Mouse (Mus musculus) kidney, adult 11 months (tissue): ENCODE measurements around the gene Hecw1.

Experiments used
- DNase-seq: peaks from one replicate; pipeline ENCODE4 v3.0.0; 2022

Gene Hecw1

DNA sequence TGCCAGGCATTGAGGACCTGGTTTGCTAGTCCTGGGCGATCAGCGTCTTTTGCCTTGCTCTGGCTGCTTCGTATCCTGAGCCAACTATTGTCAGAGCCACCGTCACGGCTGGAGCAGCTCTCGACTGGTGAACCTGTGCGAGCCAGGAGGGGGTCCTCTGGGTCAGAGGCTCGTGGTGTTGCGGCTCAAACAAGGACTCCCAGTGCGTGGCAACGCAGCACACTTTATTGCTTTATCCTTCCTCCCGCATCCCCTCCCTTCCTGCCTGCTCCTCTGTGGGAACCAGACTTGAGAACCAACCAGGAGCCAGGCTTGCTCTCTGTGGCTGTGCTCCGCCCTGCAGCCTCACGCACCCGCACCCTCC is at the start of gene Hecw1:
Hecw1 (minus strand) TSS at position 323 of the 364 bp plus-strand sequence.
- DNase-seq = no peak

DNA sequence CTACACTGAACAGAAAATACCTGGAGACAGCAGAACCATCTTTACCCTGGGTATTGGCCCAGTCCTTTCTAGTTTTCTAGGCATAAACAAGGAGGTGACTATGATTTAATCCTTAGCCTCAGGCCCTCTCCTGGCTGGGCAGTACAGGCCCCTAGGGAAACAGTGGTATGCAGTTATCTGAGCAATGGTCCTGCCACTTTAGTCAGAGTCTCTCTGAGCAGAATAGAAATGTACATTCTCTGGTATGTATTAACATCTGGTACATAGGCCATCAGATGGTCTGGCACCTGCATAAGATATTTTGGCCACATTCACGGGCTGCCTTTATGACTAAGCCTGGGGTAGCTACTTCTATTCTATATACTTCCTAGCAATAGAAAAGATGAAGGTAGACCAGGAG is 38.3 kb upstream of the Hecw1 start:
- no peak for DNase-seq

DNA sequence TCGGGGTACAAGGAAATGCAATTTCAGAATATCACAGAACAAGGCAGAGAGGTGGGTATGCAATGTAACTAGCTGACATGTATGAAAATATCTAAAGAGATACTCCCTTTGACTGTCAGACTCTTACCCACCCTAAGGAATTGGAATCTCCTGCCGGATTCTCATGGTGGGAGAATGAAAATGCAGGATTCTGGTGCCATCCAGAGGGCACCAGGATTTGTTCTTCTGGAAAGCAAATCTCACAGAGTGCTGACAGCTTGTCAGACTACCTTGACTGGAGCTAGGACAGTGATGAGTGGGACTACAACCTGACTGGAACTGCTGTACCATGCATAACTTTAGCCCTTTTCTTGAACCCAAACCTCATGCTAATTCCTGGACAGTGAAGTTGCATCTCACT is 29.6 kb upstream of the Hecw1 start:
- no peak for DNase-seq

DNA sequence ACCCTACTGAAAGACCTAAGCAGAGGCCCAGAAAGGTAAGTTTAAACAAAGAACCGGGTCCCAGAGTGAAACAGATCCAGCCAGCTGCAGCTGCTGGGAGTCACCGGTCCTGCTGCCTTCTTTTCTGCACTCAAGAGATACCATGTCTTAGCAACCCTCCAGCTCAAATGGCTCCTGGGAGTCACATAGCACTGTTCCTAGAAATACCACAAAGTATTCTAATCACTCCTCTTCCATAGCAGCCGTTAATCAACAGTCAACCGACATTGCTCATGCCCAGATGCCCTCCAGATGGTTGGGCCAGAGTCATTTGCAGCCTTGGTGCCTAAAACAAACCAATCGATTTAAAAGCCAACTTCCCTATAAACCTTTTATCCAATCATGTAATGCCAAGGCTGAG is 19.8 kb upstream of the Hecw1 start:
- DNase-seq = no peak

DNA sequence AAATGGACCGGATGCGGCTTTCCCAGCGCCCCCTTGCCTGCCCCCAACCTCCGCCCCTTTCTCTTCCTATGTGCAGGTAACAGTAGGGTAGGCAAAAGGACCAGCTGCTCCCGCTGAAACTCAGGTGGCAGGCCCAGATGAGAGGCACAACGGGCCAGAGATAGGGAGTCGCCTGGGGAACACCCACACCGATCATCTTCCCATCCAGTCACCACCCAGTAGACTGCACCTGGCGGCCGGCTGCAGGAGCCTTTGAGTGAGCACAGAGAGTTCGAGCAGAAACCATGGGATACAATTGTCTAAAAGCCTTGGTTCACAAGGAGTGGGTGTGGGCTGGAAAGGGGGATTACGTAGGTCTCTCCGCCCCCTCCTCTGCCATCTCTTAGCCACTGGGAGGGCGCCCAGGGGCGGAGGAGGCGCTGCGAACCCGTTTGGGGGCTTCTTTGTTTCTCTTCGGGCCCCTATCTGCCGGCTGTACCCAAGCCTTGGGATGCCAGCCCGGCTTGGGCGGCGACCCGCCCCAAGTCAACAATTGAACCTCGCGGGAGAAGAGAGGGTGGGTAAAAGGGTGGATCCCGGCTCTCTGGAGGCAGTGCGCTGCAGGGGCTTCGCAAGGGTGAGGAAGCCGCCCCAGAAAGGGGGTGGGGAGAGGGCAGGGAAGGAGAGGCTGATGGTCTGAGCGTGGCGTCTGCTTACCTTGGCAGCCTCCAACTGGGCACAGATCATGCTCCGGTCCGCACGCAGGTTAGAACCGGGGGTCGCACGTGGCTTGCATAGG is 711 bp downstream of the Hecw1 start:
- DNase-seq = no peak

DNA sequence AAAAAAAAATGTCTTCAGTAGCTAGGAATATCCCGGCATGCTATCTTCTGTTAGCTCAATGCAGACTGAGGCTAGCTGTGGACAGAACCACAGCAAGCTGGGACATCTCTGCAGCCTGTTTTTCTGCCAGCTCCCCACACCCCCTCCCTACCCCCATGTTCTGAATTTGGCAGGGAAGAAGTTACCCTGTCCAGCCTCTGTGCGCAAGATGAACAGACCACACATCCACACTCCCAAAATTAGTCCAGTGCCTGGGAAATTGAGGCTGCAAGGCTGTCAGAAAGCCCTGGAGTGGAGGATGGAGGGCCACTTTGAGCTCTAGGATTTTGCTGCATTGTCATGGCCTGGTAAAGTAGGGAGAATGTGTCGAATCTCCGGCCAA is 1.3 kb downstream of the Hecw1 start:
- DNase-seq = no peak

DNA sequence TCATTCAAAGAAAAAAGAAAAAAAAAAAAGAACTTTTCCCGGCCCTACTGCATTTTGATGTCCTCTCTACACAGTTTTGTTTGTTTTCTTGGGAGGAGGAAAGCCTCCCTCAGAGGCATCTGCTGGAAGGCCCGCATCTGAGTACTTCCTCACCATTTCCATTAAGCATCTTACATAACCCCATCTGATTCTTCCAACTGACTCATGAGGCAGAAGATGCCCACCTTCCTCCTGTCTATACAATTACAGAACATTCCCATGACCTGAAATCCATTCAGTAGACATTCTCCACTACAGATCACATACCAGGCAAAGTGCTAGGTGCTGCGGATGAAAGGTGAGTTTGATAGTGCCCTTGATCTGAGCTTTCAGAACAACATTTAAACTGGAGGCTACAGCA is 3.4 kb downstream of the Hecw1 start:
- DNase-seq = no peak

DNA sequence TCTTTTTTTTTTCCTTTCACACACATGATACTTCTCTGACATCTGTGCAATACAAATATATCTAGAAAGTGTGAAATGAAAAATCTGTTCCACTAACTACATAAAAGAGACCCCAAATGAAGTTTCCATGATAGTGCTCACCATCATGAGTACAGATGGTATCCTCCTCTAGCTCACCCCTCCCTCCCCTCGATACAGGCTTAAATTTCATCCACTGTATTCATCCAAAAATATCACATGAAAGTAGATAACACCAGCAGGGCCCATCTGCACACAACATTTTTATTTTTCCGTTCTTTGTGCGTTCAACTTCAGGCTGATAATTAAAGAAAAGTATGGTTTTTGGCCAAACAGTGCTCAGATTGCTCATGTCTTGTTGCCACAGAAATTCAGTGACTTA is 5.5 kb downstream of the Hecw1 start:
- no peak for DNase-seq

DNA sequence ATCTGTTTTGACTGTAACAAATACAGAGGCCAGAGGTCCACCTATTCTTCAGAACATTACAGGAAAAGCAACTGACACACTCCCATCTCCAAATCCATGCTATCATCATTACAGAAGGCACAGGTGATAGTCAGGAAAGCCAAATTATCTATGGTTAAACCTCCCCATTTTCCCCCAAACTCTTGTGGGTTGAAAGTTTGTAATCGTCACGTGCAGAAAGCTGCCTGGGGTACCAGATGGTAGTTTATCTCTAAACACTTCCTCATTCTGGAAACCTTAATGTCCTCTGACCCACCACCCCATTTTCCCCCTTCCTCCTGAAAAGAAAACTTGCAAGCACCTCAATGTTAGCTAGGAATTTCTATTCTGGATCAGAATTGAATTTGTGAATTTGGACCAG is 7.9 kb downstream of the Hecw1 start:
- DNase-seq = no peak

DNA sequence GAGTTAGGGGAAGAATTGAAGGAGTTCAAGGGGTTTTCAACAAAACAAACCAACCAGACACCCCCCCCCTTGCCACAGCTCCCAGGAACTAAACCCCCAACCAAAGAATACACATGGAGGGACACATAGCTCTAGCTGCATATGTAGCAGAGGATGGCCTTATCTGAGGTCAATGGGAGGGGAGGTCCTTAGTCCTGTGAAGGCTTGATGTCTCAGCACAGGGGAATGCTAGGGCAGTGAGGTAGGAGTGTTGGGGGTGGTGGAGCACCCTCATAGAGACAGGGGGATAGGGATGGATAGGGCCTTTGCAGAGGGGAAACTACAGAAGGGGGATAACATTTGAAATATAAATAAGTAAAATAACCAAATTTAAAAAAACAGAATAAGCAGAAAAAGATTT is 9.1 kb downstream of the Hecw1 start:
- DNase-seq = no peak

DNA sequence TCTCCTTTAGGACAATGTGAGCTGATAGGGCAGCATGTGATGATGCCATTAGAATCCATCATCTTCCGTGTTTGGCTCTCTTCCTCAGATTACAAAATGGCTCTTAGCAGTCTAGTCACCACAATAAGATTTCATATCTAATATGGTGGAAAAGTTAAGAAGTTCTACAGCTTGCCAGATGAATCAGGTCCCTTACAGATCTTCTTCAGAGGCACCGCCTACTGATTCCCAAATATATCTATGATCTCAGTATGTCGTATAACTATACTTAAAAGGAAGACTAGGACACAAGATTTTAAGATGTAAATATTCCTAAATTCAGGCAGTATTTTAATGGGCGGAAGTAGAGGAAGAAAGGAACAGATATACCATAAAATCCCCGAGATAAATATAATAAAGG is 16.3 kb downstream of the Hecw1 start:
- no peak for DNase-seq

DNA sequence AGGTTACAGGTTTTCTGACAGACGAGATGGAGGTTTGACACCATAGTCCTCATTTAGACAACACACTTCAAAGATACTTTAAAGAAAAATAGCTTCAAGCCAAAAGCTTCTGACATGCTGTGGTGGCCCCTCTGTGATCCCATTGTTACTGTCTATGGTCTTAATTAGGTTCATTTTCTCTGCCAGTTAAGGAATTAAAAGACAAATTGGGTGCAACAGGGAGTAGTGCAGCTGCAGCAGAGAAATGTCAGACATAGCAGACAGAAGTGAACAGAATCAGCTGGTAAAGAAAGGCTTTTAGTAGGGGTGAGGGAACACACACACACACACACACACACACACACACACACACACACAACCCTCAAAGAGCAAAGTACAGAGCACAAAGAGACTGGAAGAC is 22.8 kb downstream of the Hecw1 start:
- DNase-seq = no peak

DNA sequence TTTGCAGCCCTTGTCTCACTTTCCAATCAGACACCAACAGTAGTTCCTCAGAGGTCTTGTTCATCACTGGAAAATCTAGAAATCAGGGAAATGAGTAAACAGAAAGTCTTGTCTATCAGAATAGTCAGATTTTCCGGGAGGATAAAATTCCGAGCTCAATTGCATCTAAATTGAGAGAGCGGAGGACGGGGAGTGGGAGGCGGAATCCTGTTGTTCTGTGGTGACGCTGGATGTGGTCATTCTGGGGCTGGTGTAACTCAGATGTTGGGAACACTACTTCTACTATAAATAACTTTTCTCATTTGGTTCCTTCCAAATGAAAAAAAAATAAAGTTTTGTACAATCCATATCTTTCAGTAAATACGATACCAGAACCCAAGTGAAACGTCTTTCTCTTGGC is 24.2 kb downstream of the Hecw1 start:
- no peak for DNase-seq

DNA sequence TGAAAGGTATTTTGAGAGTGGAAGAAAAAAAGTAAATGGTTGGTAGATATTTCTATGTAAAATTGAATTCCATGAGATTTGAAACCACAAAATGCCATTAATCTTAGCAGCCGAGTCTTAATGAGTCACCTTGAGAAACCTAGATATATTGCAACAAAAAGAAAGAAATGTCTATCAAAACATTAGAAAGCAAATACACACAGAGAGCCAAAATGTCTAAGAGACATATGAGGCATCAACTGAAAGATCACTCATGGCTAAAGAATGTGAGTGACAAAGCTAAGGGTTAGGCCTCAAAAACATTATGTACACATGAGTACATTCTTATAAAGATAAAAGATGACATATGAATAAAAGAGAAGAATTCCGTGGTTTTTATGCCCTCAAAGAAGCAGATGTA is 26.1 kb downstream of the Hecw1 start:
- no peak for DNase-seq

DNA sequence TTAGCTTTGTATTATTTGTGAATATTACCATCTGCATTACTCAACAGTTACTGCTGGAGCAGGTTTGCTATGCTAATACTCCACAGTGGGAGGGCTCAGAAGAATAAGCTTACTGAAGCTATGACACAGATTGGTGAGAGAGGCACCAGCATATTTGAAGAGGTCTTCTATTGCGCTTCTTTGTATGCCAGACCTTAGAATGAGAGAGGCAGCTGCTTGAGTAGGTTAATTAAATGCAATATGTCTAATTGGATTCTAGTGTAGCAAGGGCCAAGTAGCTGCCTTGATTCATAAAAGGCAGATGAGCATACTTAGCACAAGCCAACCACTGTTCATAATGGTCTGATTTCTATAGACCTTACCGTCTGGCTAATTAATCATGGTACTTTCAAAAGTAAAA is 35.2 kb downstream of the Hecw1 start:
- DNase-seq = no peak

DNA sequence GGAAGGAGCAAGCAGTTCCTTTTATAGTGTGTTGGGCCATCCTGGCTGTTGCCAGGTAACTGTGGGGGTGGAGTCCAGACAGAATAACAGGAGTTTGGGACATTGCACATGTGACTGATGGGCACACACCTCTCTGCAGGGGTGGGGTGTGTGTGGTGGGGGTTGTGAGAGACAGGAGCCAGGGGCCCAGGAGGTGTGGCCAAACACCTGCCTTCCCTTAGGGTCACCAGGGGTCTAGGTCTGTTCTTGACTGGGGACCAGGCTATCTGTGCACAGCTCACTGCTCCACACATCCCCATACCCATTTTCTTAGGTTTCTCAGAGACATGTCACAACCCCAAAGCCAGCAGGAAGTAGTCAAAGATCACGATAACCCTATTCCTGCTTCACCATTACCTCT is 51.9 kb downstream of the Hecw1 start:
- DNase-seq = no peak

DNA sequence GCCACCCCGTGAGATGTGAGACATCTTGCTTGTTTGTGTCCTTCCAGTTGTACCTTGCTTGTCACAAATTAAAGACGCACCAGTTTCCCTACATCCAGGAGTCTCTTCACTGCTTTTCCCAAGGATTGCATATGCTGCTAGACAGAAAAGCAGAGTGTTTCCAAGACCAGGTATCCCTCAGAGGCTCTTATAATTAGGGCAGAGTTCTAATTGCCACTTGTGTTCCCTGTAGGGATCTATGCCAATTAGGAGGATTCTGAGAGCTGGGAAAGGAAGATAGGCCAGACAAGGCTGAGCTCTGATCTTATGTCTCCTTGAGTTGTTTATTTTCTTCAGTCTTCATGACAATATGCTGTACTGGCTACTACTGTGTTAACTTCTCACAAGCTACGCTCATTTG is 55.5 kb downstream of the Hecw1 start:
- DNase-seq = no peak

DNA sequence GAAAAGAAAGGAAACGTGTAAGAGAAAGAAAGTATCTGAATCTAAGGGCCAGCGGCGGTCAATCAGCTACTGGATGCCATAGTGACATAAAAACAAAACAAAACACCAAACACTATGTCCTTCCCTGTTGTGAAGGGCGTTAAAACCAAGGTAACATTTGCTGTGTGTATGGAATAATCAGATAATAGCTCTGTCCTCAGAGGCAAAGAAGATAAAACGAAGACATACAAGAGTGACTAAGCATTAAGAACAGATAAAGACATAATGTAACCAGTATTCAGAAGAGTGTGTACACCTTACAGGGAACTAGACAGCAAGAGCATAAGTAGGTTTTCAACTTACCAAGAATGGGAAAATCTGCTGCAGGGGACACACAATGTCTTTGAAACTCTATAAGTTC is 62.0 kb downstream of the Hecw1 start:
- no peak for DNase-seq

DNA sequence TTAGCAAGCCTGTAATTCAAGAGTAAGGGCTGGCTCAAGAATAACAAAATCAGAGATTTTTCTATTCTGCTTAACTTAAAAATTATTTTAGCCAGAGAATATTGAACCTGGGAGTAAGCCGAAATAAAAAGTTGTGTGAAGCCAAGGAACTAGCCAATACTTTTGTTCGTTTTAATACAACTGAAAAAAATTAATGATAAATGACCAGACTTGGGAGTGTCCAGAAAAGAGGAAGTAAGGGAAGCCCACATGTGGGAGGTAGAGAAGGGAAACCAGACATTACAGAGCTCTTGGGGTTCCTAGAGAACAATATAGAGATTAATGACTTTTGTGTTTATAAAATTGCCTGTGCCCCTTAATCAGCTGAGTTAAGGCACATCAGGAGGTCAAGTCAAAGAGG is 66.0 kb downstream of the Hecw1 start:
- DNase-seq = no peak

DNA sequence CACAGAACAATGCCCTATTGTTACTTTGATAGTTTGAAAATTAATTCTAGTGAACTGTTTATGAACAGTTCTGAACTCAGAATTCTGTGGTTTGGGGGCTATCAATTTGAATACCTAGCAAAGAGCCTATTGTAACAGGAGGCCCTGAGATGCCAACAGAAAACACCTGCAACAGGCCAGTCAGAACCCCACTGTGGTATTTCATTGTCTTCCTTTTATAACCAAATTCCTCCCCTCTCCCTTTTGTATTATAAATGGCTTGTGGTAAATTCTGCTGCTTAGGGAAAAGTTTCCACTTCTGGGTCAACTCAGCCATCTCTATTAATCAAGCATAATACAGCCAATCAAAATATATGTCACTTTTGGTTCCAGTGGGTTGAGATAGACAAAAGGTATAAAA is 83.5 kb downstream of the Hecw1 start:
- no peak for DNase-seq

DNA sequence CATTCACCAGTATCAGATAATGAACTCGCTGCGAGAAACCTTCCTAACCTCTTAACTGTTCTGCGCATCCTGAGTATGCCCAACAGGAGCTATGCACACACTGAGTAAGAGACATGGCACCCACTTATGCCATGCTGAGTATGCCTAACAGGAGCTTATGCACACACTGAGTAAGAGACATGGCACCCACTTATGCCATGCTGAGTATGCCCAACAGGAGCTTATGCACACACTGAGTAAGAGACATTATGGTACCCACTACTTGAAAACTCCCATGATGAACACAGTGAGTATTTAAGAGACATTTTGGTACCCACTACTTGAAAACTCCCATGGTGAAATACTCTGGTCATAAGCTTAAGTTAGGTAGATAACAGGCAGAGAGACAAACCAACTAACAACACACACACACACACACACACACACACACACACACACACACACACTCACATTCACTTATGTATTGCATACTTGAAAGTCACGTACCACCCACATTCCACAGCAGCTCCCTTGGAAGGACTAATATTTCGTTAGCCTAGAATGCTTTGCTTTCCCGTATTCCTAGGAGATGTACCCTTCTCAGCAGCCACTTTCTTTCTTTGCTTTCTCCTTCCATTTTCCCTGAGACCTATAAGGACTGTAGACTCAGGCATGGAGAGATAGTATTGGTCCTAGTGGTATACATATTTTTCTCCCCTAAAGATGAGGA is 94.0 kb downstream of the Hecw1 start:
- DNase-seq = no peak

DNA sequence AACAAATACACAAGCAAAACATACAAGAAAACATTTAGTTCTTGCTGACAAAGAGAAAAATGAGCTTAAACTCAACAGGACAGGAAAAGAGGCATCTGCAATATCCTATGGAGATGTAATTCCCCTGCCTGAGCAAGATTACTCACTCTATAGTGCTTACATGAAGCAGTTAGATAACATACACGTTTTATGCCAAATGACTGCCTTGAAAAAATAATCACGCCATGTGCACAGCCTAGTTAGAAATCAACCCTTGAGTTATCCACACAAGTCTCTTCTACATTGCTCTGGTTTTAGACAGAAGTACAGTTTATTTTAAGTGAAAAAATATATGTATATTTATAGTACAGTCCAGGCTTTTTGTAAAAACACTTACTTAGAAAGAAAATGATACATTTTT is 98.2 kb downstream of the Hecw1 start:
- DNase-seq = no peak

DNA sequence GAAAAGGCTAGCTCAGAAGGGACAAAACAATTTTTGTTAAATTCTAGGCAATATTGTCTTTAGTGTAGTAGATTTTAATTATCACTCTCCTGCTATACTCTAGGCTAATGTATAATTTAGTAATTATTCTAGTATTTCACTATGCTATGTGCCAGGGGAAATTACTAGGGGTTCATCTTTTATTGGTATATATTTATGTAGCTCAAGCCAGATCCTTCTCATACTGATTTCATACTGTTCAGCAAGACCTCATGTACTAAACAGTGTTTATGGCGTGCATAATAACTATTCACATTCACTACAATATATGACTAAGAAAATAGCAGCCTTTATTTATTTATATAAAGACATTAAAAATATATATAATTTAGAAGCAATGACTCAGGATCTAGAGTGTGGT is 109.6 kb downstream of the Hecw1 start:
- no peak for DNase-seq

DNA sequence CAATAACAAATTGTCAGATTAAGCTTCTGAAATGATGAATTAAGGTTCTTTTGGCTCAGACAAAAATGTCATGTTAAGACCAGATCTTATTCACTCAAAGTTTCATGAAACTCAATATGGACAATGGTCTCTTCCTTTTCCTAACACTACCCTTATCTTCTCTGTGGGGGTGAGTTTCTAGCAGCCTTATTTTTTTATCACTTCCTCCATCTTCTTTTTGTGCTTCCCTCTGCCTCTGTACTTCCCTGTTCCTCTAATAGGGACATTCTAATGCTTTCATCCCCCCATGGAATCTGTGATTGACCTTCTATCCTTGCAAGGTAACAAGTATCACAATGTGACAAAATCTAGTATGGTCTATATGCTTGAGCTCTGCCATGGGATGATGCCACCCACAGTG is 148.6 kb downstream of the Hecw1 start:
- no peak for DNase-seq

DNA sequence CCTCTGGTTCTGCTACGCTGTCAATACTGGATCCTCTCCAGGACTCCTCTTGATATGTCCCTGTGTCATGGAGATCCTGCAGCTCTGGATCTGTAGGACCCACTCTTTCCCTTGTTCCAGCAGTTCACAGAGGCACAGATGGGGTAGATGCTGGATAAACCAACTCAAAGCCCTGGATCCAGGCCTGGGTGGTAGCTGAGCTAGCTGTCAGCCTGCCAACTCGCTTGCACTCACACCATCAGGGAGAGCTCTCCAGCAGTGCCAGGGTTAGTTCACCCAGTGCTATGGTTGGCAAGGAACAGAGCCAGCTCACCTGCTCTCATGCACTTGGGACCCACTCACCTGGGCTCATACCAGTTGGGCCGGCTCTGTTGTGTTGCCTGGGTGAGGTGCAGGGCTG is 157.5 kb downstream of the Hecw1 start:
- no peak for DNase-seq
